Mouse (Mus musculus) spleen, postnatal 10 days (tissue): ENCODE data around the gene Nipsnap3b.
A peak's percentile ranks its signal among the peaks of the same experiment; 100 is the strongest.

ENCODE experiments used
- DNase-seq, 2 experiments: peaks; one replicate each; pipeline ENCODE4 v3.0.0; 2021 to 2022; ENCODE audit warnings: low spot score in 2 of 2

The Nipsnap3b gene

GRCm38 (mm10) chr4:53011732-53012361 lies at the start of gene Nipsnap3b:
TSS of gene Nipsnap3b (plus strand) at chr4:53011880.
- DNase-seq: peak; percentile 91 to 99

GRCm38 (mm10) chr4:52964247-52964646 lies 47.4 kb upstream of the Nipsnap3b start, which contains the start of gene Olfr270:
TSS of gene Olfr270 (plus strand) at chr4:52964547.
- DNase-seq: no peak

- no peak for DNase-seq
Observed at GRCm38 (mm10) chr4:52985216-52985615, 26.5 kb upstream of the Nipsnap3b start.

GRCm38 (mm10) chr4:52986266-52986665 lies 25.4 kb upstream of the Nipsnap3b start:
- DNase-seq: no peak

GRCm38 (mm10) chr4:52989248-52989647 lies 22.4 kb upstream of the Nipsnap3b start, which contains the start of gene Nipsnap3a:
TSS of gene Nipsnap3a (plus strand) at chr4:52989272.
- no peak for DNase-seq

GRCm38 (mm10) chr4:52999449-52999848 lies 12.2 kb upstream of the Nipsnap3b start:
- no peak for DNase-seq

- no peak for DNase-seq
Observed at GRCm38 (mm10) chr4:53000154-53000553, 11.5 kb upstream of the Nipsnap3b start.

- no peak for DNase-seq
Observed at GRCm38 (mm10) chr4:53009183-53009582, 2.5 kb upstream of the Nipsnap3b start.

GRCm38 (mm10) chr4:53009871-53010270 lies 1.8 kb upstream of the Nipsnap3b start:
- no peak for DNase-seq

- no peak for DNase-seq
Observed at GRCm38 (mm10) chr4:53014421-53014820, 2.7 kb downstream of the Nipsnap3b start.

GRCm38 (mm10) chr4:53015024-53015423 lies 3.3 kb downstream of the Nipsnap3b start:
- no peak for DNase-seq

GRCm38 (mm10) chr4:53018392-53018791 lies 6.7 kb downstream of the Nipsnap3b start:
- DNase-seq: no peak

GRCm38 (mm10) chr4:53023189-53023925 lies 11.7 kb downstream of the Nipsnap3b start:
- DNase-seq: no peak

- DNase-seq: no peak
Observed at GRCm38 (mm10) chr4:53024397-53024796, 12.7 kb downstream of the Nipsnap3b start.

- no peak for DNase-seq
Observed at GRCm38 (mm10) chr4:53027811-53028210, 16.1 kb downstream of the Nipsnap3b start.

- DNase-seq: no peak
Observed at GRCm38 (mm10) chr4:53030326-53030948, 18.8 kb downstream of the Nipsnap3b start.

GRCm38 (mm10) chr4:53043819-53044218 lies 32.1 kb downstream of the Nipsnap3b start:
- DNase-seq: no peak

- no peak for DNase-seq
Observed at GRCm38 (mm10) chr4:53045807-53046206, 34.1 kb downstream of the Nipsnap3b start.

GRCm38 (mm10) chr4:53046238-53047022 lies 34.8 kb downstream of the Nipsnap3b start:
- DNase-seq: no peak

GRCm38 (mm10) chr4:53062301-53063008 lies 50.8 kb downstream of the Nipsnap3b start:
- DNase-seq: no peak
